Mouse (Mus musculus): ENCODE results near the gene Gng3. TPM values are rescaled to one million over a fixed set of nuclear protein-coding genes. Genes with fewer than 3 reads are reported as not detected.

The Gng3 gene
- total RNA-seq, 2 experiments from 2014 or later: 0.57 to 1.3 TPM

DNA sequence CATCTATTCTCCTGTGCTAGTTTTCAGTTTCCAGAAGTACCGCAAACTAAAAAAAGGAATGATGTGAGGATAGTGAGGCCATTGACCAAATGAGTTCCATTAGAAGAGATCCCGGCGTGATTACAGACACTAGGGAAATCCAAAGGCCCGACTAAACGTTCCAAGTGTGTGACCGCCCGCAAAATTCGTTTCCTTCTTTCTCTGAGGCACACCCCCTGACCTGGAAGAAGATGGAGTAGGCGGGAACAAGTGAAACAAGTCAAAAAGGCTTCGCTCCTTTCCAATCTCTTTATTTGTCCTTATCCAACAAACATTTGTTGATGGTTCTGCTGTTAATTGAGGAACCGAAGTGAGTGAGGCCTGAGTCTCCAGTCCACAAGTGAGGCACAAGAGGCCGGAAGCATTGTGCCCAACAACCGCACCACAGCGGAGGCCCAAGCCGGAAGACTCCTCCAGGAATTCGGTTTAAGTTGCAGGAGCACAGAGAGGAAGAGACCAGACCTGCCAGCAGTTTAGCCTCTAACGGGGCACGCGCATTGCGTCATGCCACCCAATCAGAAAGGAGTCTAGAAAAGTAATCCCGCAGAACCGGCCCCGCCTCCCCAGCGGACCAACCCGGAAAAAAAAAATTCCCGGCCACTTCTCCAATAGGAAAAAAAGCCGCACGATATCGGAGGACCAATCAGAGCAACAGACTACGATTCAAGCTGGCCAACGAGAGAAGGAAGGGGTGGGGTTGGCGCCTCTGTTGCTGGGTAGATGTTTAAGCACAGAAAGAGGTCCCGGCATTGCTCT lies 20.0 kb downstream of the Gng3 start, which contains the start of gene Ttc9c:
Gene Ttc9c (minus strand): TSS at position 533 of the 795 bp plus-strand sequence.
- peak; percentile 82 for ATAC-seq (replicated peaks; ENCODE audit: low FRiP score, low TSS enrichment, poor library complexity, severe bottlenecking)

DNA sequence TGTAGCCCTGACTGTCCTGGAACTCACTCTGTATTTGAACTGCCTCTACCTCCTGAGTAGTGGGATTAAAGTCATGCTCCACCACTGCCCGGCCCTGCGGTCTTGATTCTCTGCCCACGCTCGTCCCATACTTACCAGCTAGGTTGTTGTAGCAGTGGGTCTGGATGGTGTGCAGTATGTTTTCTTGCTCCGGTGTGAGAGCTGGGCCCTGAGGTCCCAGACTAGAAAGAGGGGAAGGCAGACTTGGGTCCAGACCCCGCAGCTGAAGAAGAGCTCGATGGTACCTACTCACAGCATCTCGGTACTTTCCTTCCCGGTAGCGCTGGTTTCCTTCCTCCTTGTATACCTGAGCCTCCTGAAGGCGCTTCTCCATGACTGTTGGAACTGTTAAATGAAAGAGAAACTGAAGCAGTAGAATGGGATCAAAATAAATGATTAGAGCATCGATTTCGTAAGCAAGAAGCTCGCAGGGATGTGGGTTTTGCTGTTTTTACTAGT lies 20.6 kb downstream of the Gng3 start:
- no peak for ATAC-seq (replicated peaks; ENCODE audit: low FRiP score, low TSS enrichment, poor library complexity, severe bottlenecking)

DNA sequence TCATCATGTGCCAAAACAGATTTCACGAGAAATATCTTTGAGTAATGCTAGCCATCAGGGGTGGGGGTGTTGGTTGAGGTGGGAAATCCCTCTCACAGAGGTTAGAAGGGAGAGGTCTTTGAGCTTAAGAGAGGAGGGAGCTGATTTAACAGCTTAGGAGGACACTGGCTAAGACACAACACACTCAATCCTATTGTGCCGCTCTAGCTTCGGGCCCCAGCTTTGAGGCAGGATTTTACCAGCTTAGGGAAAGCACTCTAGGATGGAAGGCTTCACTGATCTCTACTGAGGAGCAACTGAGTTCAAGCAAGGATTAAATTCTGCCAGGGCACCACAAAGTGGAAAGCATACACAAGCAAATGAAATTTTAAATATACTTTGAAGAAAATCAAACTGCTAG lies 22.0 kb downstream of the Gng3 start:
- no peak for ATAC-seq (replicated peaks; ENCODE audit: low FRiP score, low TSS enrichment, poor library complexity, severe bottlenecking)

DNA sequence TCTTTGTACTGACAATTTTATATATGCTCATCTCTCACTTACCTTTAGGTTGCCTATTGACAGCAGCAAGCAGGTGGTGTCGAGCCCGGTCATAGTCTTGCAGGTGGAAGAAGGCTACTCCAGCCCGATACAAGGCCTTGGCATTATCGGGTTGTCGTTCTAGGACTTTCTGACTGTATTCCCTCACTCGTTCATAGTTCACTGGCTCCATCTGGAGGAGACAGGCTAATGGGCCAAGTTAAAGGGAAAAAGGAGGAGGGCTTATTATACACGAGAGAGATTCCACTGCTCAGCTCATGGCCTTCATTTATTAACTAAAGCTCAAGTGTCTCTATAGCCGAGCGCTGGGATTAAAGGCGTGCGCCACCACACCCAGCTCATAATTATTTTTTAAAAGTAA lies 23.2 kb downstream of the Gng3 start:
- ATAC-seq (replicated peaks; ENCODE audit: low FRiP score, low TSS enrichment, poor library complexity, severe bottlenecking): no peak

DNA sequence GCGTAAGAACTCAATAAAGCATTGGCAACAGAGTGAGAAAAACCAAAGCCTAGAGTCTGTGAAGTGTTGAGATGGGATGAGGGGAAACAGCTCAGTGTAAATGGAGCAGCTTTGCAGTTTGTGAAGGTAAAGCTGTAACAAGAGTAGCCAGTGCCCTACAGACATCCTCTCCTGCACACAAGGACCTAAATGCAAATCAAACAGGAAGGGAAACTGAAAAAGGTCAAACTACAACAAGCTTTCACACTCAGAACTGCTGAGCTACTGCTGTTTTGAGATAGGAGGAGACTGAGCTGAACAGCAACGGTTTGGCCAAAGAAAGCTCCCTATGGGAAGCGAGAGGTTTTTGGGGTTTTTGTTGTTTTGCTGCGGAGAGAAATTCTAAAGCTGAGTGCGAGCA lies 32.2 kb downstream of the Gng3 start:
- no peak for ATAC-seq (replicated peaks; ENCODE audit: low FRiP score, low TSS enrichment, poor library complexity, severe bottlenecking)

DNA sequence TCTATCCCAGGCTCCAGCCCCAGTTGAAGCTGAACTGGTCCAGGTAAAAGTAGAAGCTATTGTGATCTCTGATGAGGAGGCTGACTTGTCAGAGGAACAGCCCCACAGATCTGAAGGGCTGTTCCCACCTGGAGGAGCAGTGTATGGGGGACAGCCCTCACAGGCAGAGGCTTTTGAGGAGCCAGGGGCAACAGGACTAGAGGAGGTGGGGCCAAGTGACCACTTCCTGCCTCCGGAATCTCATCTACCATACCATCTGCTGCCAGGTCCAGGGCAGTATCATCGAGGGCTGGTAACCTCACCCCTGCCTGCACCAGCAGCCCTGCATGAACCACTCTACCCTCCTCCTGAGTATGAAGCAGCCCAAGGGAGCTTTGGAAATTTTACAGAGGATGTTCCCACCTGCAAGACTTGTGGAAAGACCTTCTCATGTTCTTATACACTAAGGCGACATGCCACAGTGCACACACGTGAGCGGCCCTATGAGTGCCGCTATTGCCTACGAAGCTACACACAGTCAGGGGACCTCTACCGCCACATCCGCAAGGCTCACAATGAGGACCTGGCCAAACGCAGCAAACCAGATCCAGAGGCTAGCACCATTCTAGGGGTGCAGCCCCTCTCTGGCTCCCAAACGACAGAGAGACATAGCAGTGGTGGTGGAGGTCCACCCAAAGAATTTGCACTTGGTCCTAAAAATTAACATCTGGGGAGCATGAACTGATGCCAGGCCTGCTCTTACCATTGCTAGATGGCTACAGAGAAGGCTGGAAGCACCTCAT lies 34.9 kb downstream of the Gng3 start:
- ATAC-seq (replicated peaks; ENCODE audit: low FRiP score, low TSS enrichment, poor library complexity, severe bottlenecking): no peak

DNA sequence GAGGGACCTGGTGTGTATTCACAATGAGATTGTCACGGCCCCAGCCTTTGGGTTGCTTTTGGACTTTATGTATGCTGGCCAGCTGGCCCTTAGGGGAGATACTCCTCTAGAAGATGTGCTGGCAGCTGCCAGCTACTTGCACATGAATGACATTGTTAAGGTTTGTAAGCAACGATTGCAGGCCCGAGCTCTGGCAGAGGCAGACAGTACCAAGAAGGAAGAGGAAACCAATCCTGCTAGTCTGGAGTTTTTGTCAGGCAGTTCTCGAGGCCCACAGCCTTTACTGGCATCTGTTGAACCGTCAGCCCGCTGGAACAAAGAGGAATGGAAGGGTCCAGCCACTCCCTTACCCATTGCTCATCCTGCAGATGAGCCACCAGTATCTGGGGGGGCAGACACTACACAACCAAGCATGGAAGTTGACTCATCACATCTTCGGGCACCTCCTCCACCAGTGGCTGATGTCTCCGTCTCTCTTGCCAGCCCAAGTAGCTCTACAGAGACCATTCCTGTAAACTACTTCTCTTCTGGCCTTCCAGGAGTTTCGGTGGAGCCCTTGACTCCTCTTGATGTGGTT lies 35.7 kb downstream of the Gng3 start:
- ATAC-seq (replicated peaks; ENCODE audit: low FRiP score, low TSS enrichment, poor library complexity, severe bottlenecking): no peak

DNA sequence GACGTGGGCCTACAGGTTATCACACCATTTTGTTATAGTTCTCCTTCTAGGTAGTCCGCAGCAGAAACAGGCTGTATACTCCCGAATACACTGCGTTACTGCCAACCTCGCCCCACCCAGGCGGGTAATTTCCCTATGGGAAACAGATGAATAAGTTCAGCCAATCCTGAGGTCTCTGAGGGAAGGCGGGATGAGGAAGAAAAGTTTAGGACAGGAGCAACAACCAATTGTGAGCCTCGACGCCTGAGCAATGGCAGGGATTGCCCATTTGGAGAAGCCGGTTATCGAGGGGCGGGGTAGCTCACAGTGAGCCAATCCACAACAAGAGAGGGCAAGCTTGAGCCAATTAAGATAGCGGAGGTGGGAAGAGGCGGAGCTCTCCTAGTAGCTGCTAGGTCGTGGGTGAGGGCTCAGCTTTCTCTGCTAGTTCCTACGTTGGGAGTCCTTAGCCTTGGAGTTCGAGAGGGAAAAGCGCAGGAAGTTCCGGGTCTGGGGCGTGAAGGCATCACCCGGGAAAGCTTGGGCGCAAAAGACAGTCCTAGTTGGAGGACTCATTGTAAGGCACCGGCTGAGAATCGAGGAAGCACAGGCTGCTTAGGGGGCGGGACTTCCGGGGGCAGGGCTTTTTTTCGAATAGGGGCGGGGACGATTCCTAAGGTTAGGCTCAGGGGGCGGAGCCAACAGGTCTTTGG lies 36.7 kb downstream of the Gng3 start, which contains the start of gene Zbtb3:
Gene Zbtb3 (plus strand): TSS at position 426 of the 692 bp plus-strand sequence.
- peak; percentile 95 for ATAC-seq (replicated peaks; ENCODE audit: low FRiP score, low TSS enrichment, poor library complexity, severe bottlenecking)

DNA sequence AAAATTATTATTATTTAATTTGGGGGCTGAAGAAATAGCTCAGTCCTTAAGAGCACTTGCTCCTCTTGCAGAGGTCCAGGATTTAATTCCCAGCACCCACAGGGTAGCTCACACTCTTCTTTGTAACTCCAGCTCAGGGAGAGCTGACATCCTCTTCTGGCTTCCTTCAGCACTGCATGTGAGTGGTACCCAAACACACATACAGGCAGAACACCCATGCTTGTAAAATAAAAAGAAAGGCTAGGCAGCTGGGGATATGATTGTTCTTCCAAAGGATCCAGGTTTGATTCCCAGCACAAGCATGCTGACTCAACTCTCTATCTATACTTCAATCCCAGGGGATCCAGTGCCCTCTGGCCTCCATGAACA lies 40.1 kb downstream of the Gng3 start:
- ATAC-seq (replicated peaks; ENCODE audit: low FRiP score, low TSS enrichment, poor library complexity, severe bottlenecking): no peak

DNA sequence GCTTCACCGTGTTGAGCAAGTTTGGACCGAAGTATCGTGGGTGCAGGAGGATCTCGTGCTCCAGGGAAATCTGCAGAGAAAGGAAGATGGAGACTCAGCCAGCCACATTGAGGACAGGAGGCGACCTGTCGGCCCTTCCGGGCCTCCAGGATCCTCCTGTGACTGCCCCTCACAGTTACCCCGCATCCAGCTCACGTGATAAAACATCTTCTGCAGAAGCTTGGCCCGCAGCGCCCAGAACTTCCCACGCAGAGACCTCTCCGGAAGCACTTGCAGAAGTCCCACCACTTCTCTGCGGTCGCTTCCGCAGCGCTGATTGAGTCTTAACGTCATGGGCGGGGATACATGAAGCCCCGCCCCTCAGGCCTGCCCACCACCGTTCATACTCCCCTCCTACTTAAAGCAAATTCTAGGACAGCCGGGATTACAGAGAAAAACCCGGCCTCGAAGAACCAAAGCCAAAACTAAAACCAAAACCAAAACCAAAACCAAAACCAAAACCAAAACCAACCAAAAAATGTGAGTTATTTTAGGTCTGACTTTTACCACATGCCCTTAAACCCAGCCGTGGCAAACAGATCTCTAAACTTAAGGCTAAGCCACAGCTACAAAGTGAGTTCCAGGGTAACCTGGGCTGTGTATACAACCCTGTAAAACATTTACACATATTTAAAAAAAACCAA lies 40.6 kb downstream of the Gng3 start, which contains the start of gene Polr2g:
Gene Polr2g (minus strand): TSS at position 314 of the 683 bp plus-strand sequence.
- ATAC-seq (replicated peaks; ENCODE audit: low FRiP score, low TSS enrichment, poor library complexity, severe bottlenecking): peak; percentile 78

DNA sequence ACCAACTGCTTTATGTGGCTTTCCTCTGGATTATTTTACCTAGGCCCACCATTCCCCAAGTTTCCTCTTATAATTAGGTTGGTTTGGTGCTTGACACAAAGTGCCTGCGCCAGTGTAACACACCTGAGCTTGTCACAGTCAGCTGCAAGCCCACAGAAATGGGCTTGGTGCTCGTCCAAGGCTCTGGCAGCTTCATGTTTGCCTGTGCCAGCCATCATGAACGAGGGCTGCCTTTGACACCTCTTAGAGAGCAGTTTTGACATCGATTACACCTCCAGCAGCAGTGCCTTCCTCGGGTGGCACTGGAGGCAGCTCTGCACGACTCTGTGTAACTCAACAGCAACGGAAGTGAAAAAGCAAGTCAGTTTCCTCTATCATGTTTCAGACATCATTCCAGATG lies 48.8 kb downstream of the Gng3 start:
- ATAC-seq (replicated peaks; ENCODE audit: low FRiP score, low TSS enrichment, poor library complexity, severe bottlenecking): no peak

DNA sequence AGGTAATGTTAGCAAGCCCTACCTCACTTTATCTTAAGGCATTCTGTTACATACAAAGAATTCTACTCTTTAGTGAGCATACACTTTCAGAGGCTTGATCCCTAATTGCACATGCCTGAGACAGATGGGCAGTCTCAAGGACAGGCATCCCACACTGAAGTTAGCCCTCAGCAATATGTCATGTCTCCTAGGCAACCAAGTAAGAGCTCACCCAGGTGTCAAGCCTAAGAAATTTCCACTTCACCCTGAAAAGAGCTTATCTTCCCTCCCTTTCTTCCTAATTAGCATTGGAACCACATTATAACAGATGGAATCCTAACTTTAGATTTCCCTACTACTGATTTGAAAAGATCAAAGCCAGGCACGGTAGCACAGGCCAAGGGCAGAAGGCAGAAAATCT lies 49.8 kb downstream of the Gng3 start:
- no peak for ATAC-seq (replicated peaks; ENCODE audit: low FRiP score, low TSS enrichment, poor library complexity, severe bottlenecking)

DNA sequence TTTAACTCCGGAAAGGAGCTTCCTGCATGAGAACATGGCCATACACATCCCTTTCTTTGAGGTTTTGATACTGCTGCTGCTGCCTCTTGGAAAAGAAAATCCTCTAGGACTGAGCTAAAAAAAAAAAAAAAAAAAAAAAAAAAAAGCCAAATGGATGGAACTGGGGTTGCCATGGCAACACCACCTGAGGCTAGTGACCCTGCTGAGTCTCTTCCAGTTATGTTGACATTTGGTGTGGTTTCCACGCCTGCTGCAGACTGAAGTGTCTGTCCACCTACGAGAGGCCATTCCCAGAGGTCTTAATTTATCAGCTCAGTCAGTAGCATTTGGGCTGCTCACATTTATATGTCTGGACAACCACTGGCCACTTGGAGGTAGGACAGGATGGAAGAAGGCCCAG lies 50.5 kb downstream of the Gng3 start:
- ATAC-seq (replicated peaks; ENCODE audit: low FRiP score, low TSS enrichment, poor library complexity, severe bottlenecking): no peak

Other genes starting within 250 kb of the Gng3 start
Only the 30 nearest of the 34 such genes appear.
- 67.5 and 74.7 TPM in 2 replicates for gene Slc3a2, start 115.8 kb downstream of the Gng3 start, total RNA-seq (2014; fragmentation: Nextera tagmentation)
- gene Slc3a2, start 115.8 kb downstream of the Gng3 start, total RNA-seq (2017): 70.1 and 93.9 TPM in 2 replicates
- gene Wdr74, start 103.4 kb downstream of the Gng3 start, total RNA-seq (2014; fragmentation: Nextera tagmentation): 193 and 207 TPM in 2 replicates
- 142 TPM in 2 replicates for gene Wdr74, start 103.4 kb downstream of the Gng3 start, total RNA-seq (2017)
- gene 1700092M07Rik, start 98.5 kb downstream of the Gng3 start, total RNA-seq (2014; fragmentation: Nextera tagmentation): 2.0 TPM in 1 of 2 replicates, not detected in the other
- gene 1700092M07Rik, start 98.5 kb downstream of the Gng3 start, total RNA-seq (2017): 3.8 and 6.5 TPM in 2 replicates
- gene Stx5a, start 97.8 kb downstream of the Gng3 start, total RNA-seq (2014; fragmentation: Nextera tagmentation): 74.7 and 80.4 TPM in 2 replicates
- gene Stx5a, start 97.8 kb downstream of the Gng3 start, total RNA-seq (2017): 35.5 and 43.5 TPM in 2 replicates
- 365 and 530 TPM in 2 replicates for gene Nxf1, start 82.1 kb downstream of the Gng3 start, total RNA-seq (2014; fragmentation: Nextera tagmentation)
- gene Nxf1, start 82.1 kb downstream of the Gng3 start, total RNA-seq (2017): 100 and 161 TPM in 2 replicates
- gene Tmem223, start 68.2 kb downstream of the Gng3 start, total RNA-seq (2014; fragmentation: Nextera tagmentation): 59.6 and 76.4 TPM in 2 replicates
- gene Tmem223, start 68.2 kb downstream of the Gng3 start, total RNA-seq (2017): 32.1 and 33.8 TPM in 2 replicates
- gene Tmem179b, start 64.7 kb downstream of the Gng3 start, total RNA-seq (2014; fragmentation: Nextera tagmentation): 104 and 114 TPM in 2 replicates
- gene Tmem179b, start 64.7 kb downstream of the Gng3 start, total RNA-seq (2017): 31.2 and 54.7 TPM in 2 replicates
- 13.2 and 16.1 TPM in 2 replicates for gene Taf6l, start 52.8 kb downstream of the Gng3 start, total RNA-seq (2014; fragmentation: Nextera tagmentation)
- gene Taf6l, start 52.8 kb downstream of the Gng3 start, total RNA-seq (2017): 7.6 and 12.0 TPM in 2 replicates
- 120 and 126 TPM in 2 replicates for gene Polr2g, start 40.6 kb downstream of the Gng3 start, total RNA-seq (2014; fragmentation: Nextera tagmentation)
- gene Polr2g, start 40.6 kb downstream of the Gng3 start, total RNA-seq (2017): 86.1 and 106 TPM in 2 replicates
- 1.4 and 1.9 TPM in 2 replicates for gene Zbtb3, start 36.6 kb downstream of the Gng3 start, total RNA-seq (2014; fragmentation: Nextera tagmentation)
- gene Zbtb3, start 36.6 kb downstream of the Gng3 start, total RNA-seq (2017): 0.91 and 1.6 TPM in 2 replicates
- 35.6 and 41.6 TPM in 2 replicates for gene Ttc9c, start 19.9 kb downstream of the Gng3 start, total RNA-seq (2014; fragmentation: Nextera tagmentation)
- 55.3 and 57.2 TPM in 2 replicates for gene Ttc9c, start 19.9 kb downstream of the Gng3 start, total RNA-seq (2017)
- gene Hnrnpul2, start 19.2 kb downstream of the Gng3 start, total RNA-seq (2014; fragmentation: Nextera tagmentation): 68.2 and 88.0 TPM in 2 replicates
- gene Hnrnpul2, start 19.2 kb downstream of the Gng3 start, total RNA-seq (2017): 85.2 and 100.0 TPM in 2 replicates
- gene AC129217.1, start 9.4 kb downstream of the Gng3 start, total RNA-seq (2014; fragmentation: Nextera tagmentation): not detected in 2 replicates
- gene AC129217.1, start 9.4 kb downstream of the Gng3 start, total RNA-seq (2017): not detected in 2 replicates
- gene Bscl2, start 1.7 kb downstream of the Gng3 start, total RNA-seq (2014; fragmentation: Nextera tagmentation): 70.3 and 71.7 TPM in 2 replicates
- 29.5 TPM in 2 replicates for gene Bscl2, start 1.7 kb downstream of the Gng3 start, total RNA-seq (2017)
- gene Lrrn4cl, start 11.6 kb upstream of the Gng3 start, total RNA-seq (2014; fragmentation: Nextera tagmentation): 0.52 TPM in 1 of 2 replicates, not detected in the other
- gene Lrrn4cl, start 11.6 kb upstream of the Gng3 start, total RNA-seq (2017): 1.5 TPM in 1 of 2 replicates, not detected in the other
- 148 and 194 TPM in 2 replicates for gene Ubxn1, start 32.3 kb upstream of the Gng3 start, total RNA-seq (2014; fragmentation: Nextera tagmentation)
- 235 and 295 TPM in 2 replicates for gene Ubxn1, start 32.3 kb upstream of the Gng3 start, total RNA-seq (2017)
- 46.7 and 54.1 TPM in 2 replicates for gene Uqcc3, start 41.7 kb upstream of the Gng3 start, total RNA-seq (2014; fragmentation: Nextera tagmentation)
- 73.3 and 94.5 TPM in 2 replicates for gene Uqcc3, start 41.7 kb upstream of the Gng3 start, total RNA-seq (2017)
- 27.8 and 35.8 TPM in 2 replicates for gene Lbhd1, start 44.5 kb upstream of the Gng3 start, total RNA-seq (2014; fragmentation: Nextera tagmentation)
- gene Lbhd1, start 44.5 kb upstream of the Gng3 start, total RNA-seq (2017): 18.0 and 18.4 TPM in 2 replicates
- not detected in 2 replicates for gene Gm49403, start 44.7 kb upstream of the Gng3 start, total RNA-seq (2014; fragmentation: Nextera tagmentation)
- gene Gm49403, start 44.7 kb upstream of the Gng3 start, total RNA-seq (2017): not detected in 2 replicates
- gene 1810009A15Rik, start 49.7 kb upstream of the Gng3 start, total RNA-seq (2014; fragmentation: Nextera tagmentation): 76.6 and 113 TPM in 2 replicates
- gene 1810009A15Rik, start 49.7 kb upstream of the Gng3 start, total RNA-seq (2017): 94.2 and 120 TPM in 2 replicates
- gene Gm49416, start 49.7 kb upstream of the Gng3 start, total RNA-seq (2014; fragmentation: Nextera tagmentation): 2.5 and 25.7 TPM in 2 replicates
- gene Gm49416, start 49.7 kb upstream of the Gng3 start, total RNA-seq (2017): not detected in 2 replicates
- gene Ints5, start 53.8 kb upstream of the Gng3 start, total RNA-seq (2014; fragmentation: Nextera tagmentation): 31.4 and 37.7 TPM in 2 replicates
- 16.6 and 17.1 TPM in 2 replicates for gene Ints5, start 53.8 kb upstream of the Gng3 start, total RNA-seq (2017)
- 120 and 130 TPM in 2 replicates for gene Ganab, start 58.9 kb upstream of the Gng3 start, total RNA-seq (2014; fragmentation: Nextera tagmentation)
- 53.2 and 69.7 TPM in 2 replicates for gene Ganab, start 58.9 kb upstream of the Gng3 start, total RNA-seq (2017)
- 30.3 and 36.8 TPM in 2 replicates for gene B3gat3, start 81.2 kb upstream of the Gng3 start, total RNA-seq (2014; fragmentation: Nextera tagmentation)
- gene B3gat3, start 81.2 kb upstream of the Gng3 start, total RNA-seq (2017): 17.6 and 17.7 TPM in 2 replicates
- gene Rom1, start 90.2 kb upstream of the Gng3 start, total RNA-seq (2014; fragmentation: Nextera tagmentation): 4.6 and 6.2 TPM in 2 replicates
- 0.75 and 4.3 TPM in 2 replicates for gene Rom1, start 90.2 kb upstream of the Gng3 start, total RNA-seq (2017)
- gene Eml3, start 90.4 kb upstream of the Gng3 start, total RNA-seq (2014; fragmentation: Nextera tagmentation): 29.3 and 45.8 TPM in 2 replicates
- gene Eml3, start 90.4 kb upstream of the Gng3 start, total RNA-seq (2017): 14.5 and 23.6 TPM in 2 replicates
- gene Mta2, start 102.7 kb upstream of the Gng3 start, total RNA-seq (2014; fragmentation: Nextera tagmentation): 158 and 173 TPM in 2 replicates
- 205 and 206 TPM in 2 replicates for gene Mta2, start 102.7 kb upstream of the Gng3 start, total RNA-seq (2017)
- 30.7 and 32.2 TPM in 2 replicates for gene Tut1, start 114.7 kb upstream of the Gng3 start, total RNA-seq (2014; fragmentation: Nextera tagmentation)
- 15.8 and 18.8 TPM in 2 replicates for gene Tut1, start 114.7 kb upstream of the Gng3 start, total RNA-seq (2017)
- 1,323 and 1,614 TPM in 2 replicates for gene Eef1g, start 127.8 kb upstream of the Gng3 start, total RNA-seq (2014; fragmentation: Nextera tagmentation)
- gene Eef1g, start 127.8 kb upstream of the Gng3 start, total RNA-seq (2017): 848 and 982 TPM in 2 replicates
- 1.5 and 9.4 TPM in 2 replicates for gene Ahnak, start 150.1 kb upstream of the Gng3 start, total RNA-seq (2014; fragmentation: Nextera tagmentation)
- gene Ahnak, start 150.1 kb upstream of the Gng3 start, total RNA-seq (2017): 7.2 and 24.7 TPM in 2 replicates